25 mouse cellular contexts compared by ENCODE assay signal in genomic region chr3:153356071-153356470, GRCm38 (mm10).
A peak's percentile ranks its signal among the peaks of the same experiment; 100 is the strongest.
DNase-seq lines count a peak whose midpoint lies in the region; ATAC-seq and TF ChIP-seq lines count a peak whose summit lies in the region.
"Had no signal": no experiment of that assay in that cellular context is flagged by ENCODE, and none has a peak within 500 bp of the region (broad histone marks: within the 10 kb centered on the region; RNA-seq: fewer than 3 reads in every experiment).

No protein-coding gene starts in this region.

- H3K4me1 ChIP-seq in testis, adult 2 months (ENCODE audit: control insufficient read depth, insufficient read depth, low read length) = no peaks in the 10 kb centered on the region
- H3K4me1 ChIP-seq in stomach, postnatal 0 days (replicated peaks; ENCODE audit: control insufficient read depth, insufficient read depth) = no peaks in the 10 kb centered on the region
- H3K4me1 ChIP-seq: intestine, embryonic 15.5 days had no signal

- H3K27me3 ChIP-seq in testis, adult 2 months (ENCODE audit: control insufficient read depth, insufficient read depth, low read length) = no peaks in the 10 kb centered on the region
- no peaks in the 10 kb centered on the region for H3K27me3 ChIP-seq in stomach, postnatal 0 days (ENCODE audit: control insufficient read depth, insufficient read depth, low read length)
- H3K27me3 ChIP-seq: forebrain, embryonic 13.5 days; hindbrain, embryonic 13.5 days; intestine, embryonic 15.5 days; Patski had no signal

- ATAC-seq in stomach, postnatal 0 days (ENCODE audit: low FRiP score, low TSS enrichment) = peak; percentile 76
- ATAC-seq: activated CD4-positive, CD25-positive, alpha-beta regulatory T cell, adult 4 months; forebrain, embryonic 13.5 days; forebrain, embryonic 16.5 days; hindbrain, embryonic 16.5 days; intestine, embryonic 15.5 days had no signal

- intact Hi-C loops in heart, postnatal 36 days (cut with DNase I) = no loop called here

- no peaks in the 10 kb centered on the region for H3K36me3 ChIP-seq in testis, adult 2 months (ENCODE audit: control insufficient read depth, insufficient read depth, low read length)
- no peaks in the 10 kb centered on the region for H3K36me3 ChIP-seq in stomach, postnatal 0 days (ENCODE audit: control insufficient read depth, insufficient read depth, low read length)
- H3K36me3 ChIP-seq: forebrain, embryonic 10.5 days; hindbrain, embryonic 10.5 days; hindbrain, embryonic 13.5 days; intestine, embryonic 15.5 days had no signal

- no peak for TF ChIP-seq CTCF in testis, adult 2 months (IDR thresholded peaks at IDR 0.05; ENCODE audit: control insufficient read depth, insufficient read depth, insufficient replicate concordance, low read depth, low read length)
- TF ChIP-seq CTCF in stomach, postnatal 0 days (IDR thresholded peaks at IDR 0.05; ENCODE audit: low read depth) = no peak

- H3K9me3 ChIP-seq in stomach, postnatal 0 days (ENCODE audit: control insufficient read depth, low read length) = no peaks in the 10 kb centered on the region
- H3K9me3 ChIP-seq: forebrain, embryonic 10.5 days; forebrain, embryonic 13.5 days; G1E; hindbrain, embryonic 10.5 days; hindbrain, embryonic 13.5 days; intestine, embryonic 15.5 days had no signal

- H3K9ac ChIP-seq in stomach, postnatal 0 days (ENCODE audit: low read length) = no peak overlapping the region
- H3K9ac ChIP-seq: forebrain, embryonic 13.5 days; hindbrain, embryonic 13.5 days; intestine, embryonic 15.5 days had no signal

- H3K4me3 ChIP-seq in testis, adult 2 months (ENCODE audit: control insufficient read depth, low read depth, low read length) = peak overlapping the region; percentile 45; the same call in 1 of the 2 replicates
- H3K4me3 ChIP-seq in stomach, postnatal 0 days (ENCODE audit: low read depth, low read length) = no peak overlapping the region
- H3K4me3 ChIP-seq: forebrain, embryonic 10.5 days; forebrain, embryonic 13.5 days; hindbrain, embryonic 10.5 days; hindbrain, embryonic 13.5 days; intestine, embryonic 15.5 days had no signal

- 60% methylated on average over 1 of the region's 1 CpGs for WGBS in stomach, postnatal 0 days

- peak; percentile 50 for DNase-seq in heart, adult 11 months
- DNase-seq in heart, postnatal 36 days = no peak
- no peak for DNase-seq in testis, postnatal 10 days (ENCODE audit: low spot score)
- peak; percentile 19 for DNase-seq in stomach, postnatal 0 days (ENCODE audit: low spot score)
- DNase-seq in adipocyte (ENCODE audit: low spot score) = no peak
- DNase-seq: adrenal gland, postnatal 10 days; cerebellum, adult 11 months; cerebellum, adult 8-10 months; cerebellum, postnatal 10 days; cerebellum, postnatal 36 days; embryo, embryonic 11 days; gastrocnemius, postnatal 10 days; gastrocnemius, postnatal 36 days had no signal

- no peak for TF ChIP-seq EP300 in stomach, postnatal 0 days (optimal IDR thresholded peaks at IDR 0.05)

- no peak overlapping the region for H3K27ac ChIP-seq in testis, adult 2 months (ENCODE audit: control insufficient read depth, insufficient read depth, low read depth, low read length)
- H3K27ac ChIP-seq in stomach, postnatal 0 days (replicated peaks) = no peak overlapping the region
- H3K27ac ChIP-seq: forebrain, embryonic 10.5 days; forebrain, embryonic 13.5 days; hindbrain, embryonic 10.5 days; hindbrain, embryonic 13.5 days; intestine, embryonic 15.5 days had no signal

- no peak for TF ChIP-seq POLR2A in testis, adult 2 months (IDR thresholded peaks at IDR 0.05; ENCODE audit: control insufficient read depth, low read depth, low read length)

- H3K4me2 ChIP-seq in stomach, postnatal 0 days (replicated peaks; ENCODE audit: low read depth) = no peak overlapping the region
- H3K4me2 ChIP-seq: forebrain, embryonic 13.5 days; heart, embryonic 11.5 days; hindbrain, embryonic 13.5 days; intestine, embryonic 15.5 days had no signal

Comparison
In these comparisons a context has a peak if more than half of its experiments do, and no peak if none do; other contexts are left out.
1. DNase-seq: peak in heart, adult 11 months (single experiment) and stomach, postnatal 0 days (single experiment); none in heart, postnatal 36 days (0 of 2), testis, postnatal 10 days (single experiment) and adipocyte (single experiment).